Mouse (Mus musculus) testis, postnatal 10 days (tissue): ENCODE measurements around the gene Rxfp4.
"Not testable (repeated sequence)": the region's sequence is repeated elsewhere in the genome, so short reads cannot be mapped to it uniquely, and the experiment has no call there.

Source experiments
- DNase-seq: peaks from one replicate; pipeline ENCODE4 v3.0.0; 2021; ENCODE audit warnings: low spot score

The Rxfp4 gene

GRCm38 (mm10) chr3:88609066-88609465, 43.9 kb downstream of the Rxfp4 start:
- DNase-seq = no peak

DNA sequence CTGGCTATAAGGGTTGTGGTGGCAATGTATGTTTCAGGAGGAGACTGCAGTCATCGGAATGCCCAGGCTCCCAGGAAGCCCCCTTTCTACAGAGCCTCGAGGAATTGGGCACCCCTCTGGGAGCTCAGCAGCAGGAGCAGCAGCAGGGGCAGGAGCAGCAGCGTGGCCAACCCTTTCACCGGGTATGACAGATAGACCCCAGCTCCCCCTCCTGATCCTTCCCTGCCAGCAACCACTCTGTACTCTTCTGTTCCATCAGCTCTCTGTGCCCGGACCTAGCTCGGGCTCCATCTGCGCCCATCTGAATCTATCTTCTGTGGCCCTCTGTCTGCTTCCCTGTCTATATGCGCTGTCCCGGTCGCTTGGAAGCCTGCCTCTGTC, 45.2 kb downstream of the Rxfp4 start:
- no peak for DNase-seq

DNA sequence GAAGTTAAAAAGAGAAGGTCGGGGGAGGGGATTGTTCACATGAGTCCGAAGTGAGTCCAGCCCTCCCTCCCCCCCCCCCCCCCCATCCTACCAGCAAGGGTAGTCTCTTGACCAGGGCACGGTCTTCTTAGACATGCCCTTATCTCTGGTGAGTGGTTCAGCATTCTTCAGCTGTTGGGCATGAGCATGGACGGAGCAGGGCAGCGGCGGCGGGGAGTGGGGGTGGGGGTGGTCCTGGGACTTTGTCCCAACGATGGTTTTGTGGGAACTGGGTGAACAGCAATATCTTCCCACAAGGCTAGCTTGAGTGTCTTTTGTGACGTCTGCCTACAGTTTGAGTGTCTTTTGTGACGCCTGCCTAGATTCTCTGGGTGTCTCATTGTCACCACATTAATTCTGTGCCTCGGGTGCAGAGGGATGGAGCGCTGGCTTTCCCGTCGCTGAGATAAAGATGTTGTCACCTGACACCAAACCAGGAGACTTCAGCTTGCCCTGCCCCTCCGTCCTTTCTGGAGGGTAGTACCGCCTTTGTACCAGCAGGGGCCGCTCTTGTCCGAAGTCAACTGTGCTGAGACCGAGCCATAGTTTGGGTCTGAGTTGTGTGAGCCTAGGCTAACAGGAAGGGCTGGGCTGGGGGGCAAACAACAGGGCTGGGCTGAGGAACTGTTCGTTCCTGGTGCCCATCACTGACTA, 45.7 kb downstream of the Rxfp4 start:
- peak; percentile 90 for DNase-seq

DNA sequence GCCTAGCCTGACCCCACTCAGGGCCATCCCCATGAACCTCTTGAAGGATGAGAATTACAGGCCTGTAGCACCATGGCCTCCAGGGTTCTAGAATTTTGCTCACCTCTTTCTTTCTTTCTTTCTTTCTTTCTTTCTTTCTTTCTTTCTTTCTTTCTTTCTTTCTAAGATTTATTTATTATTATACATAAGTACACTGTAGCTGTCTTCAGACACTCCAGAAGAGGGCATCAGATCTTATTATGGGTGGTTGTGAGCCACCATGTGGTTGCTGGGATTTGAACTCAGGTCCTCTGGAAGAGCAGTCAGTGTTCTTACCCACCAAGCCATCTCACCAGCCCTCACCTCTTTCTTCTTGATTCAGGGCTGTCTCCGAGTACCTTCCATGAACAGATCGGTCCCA, 47.3 kb downstream of the Rxfp4 start, which contains the start of gene Arhgef2:
TSS of gene Arhgef2 (plus strand) at position 301 of the 400 bp plus-strand sequence.
- DNase-seq = not testable (repeated sequence)

GRCm38 (mm10) chr3:88604863-88605262, 48.1 kb downstream of the Rxfp4 start:
- DNase-seq = no peak

GRCm38 (mm10) chr3:88603714-88604161, 49.2 kb downstream of the Rxfp4 start:
- DNase-seq = peak; percentile 81

- no peak for DNase-seq
These were observed 50.5 kb downstream of the Rxfp4 start for GRCm38 (mm10) chr3:88602466-88602865.
